9 mouse cellular contexts compared by ENCODE assay signal in genomic region chr7:47054666-47055065, GRCm38 (mm10). TPM values are rescaled to one million over a fixed set of nuclear protein-coding genes. Genes with fewer than 3 reads are reported as not detected.
DNase-seq lines count a peak whose midpoint lies in the region; TF ChIP-seq lines count a peak whose summit lies in the region.
"Had no signal": no experiment of that assay in that cellular context is flagged by ENCODE, and none has a peak within 500 bp of the region (broad histone marks: within the 10 kb centered on the region; RNA-seq: fewer than 3 reads in every experiment).

No protein-coding gene starts in this region.

- WGBS in heart, adult 2 months = 66% methylated on average over 2 of the region's 2 CpGs
- 70% methylated on average over 2 of the region's 2 CpGs for WGBS in heart, embryonic 10.5 days

- no peaks in the 10 kb centered on the region for H3K79me2 ChIP-seq in heart, adult 2 months (replicated peaks; ENCODE audit: control insufficient read depth, insufficient read depth, low read length)

- H3K36me3 ChIP-seq in heart, adult 2 months (ENCODE audit: control insufficient read depth, insufficient read depth, low read length) = no peaks in the 10 kb centered on the region; the same call in 1 of the 2 replicates
- H3K36me3 ChIP-seq in heart, embryonic 10.5 days = peaks cover 11% of the 10 kb centered on the region

- H3K4me1 ChIP-seq in heart, adult 2 months (ENCODE audit: control insufficient read depth, insufficient read depth, low read length) = peaks cover 14% of the 10 kb centered on the region
- peaks cover 29% of the 10 kb centered on the region for H3K4me1 ChIP-seq in heart, embryonic 10.5 days

- TF ChIP-seq EP300 in heart, adult 2 months (IDR thresholded peaks at IDR 0.05; ENCODE audit: insufficient read depth, low read depth, low read length) = peak; percentile 17; the same call in 1 of the 2 replicates

- no peaks in the 10 kb centered on the region for H3K9me3 ChIP-seq in heart, embryonic 10.5 days

- intact Hi-C loops in heart, adult 2 months (cut with DNase I) = no loop called here
- intact Hi-C loops in heart, postnatal 25 days (cut with DNase I) = no loop called here

- no peak for TF ChIP-seq POLR2A in heart, adult 2 months (IDR thresholded peaks at IDR 0.05; ENCODE audit: insufficient read depth, low read depth, low read length)

- no peak overlapping the region for H3K4me3 ChIP-seq in heart, adult 2 months
- H3K4me3 ChIP-seq in heart, embryonic 10.5 days = no peak overlapping the region

- H3K27me3 ChIP-seq in heart, adult 2 months (ENCODE audit: control insufficient read depth, insufficient read depth, low read length) = no peaks in the 10 kb centered on the region
- peaks cover 4% of the 10 kb centered on the region; the same call in 1 of the 2 replicates for H3K27me3 ChIP-seq in heart, embryonic 10.5 days (ENCODE audit: insufficient read depth, poor library complexity, severe bottlenecking)

- H3K27ac ChIP-seq in heart, adult 2 months = peak overlapping the region; percentile 26
- no peak overlapping the region for H3K27ac ChIP-seq in heart, embryonic 10.5 days
- H3K27ac ChIP-seq: stomach, postnatal 0 days had no signal

- TF ChIP-seq CTCF in heart, adult 2 months (IDR thresholded peaks at IDR 0.05) = no peak

- H3K9ac ChIP-seq in heart, adult 2 months (ENCODE audit: low read depth, low read length) = no peak overlapping the region

- peak; percentile 60 to 77 for DNase-seq in heart, adult 2 months
- no peak for DNase-seq in heart, embryonic 10.5 days (ENCODE audit: low spot score)
- peak; percentile 51 for DNase-seq in adipocyte (ENCODE audit: low spot score)
- DNase-seq in adrenal gland, postnatal 25 days = peak; percentile 77
- peak; percentile 36 for DNase-seq in heart, postnatal 25 days (ENCODE audit: low spot score)
- no peak for DNase-seq in layer of hippocampus, adult 18-20 months (ENCODE audit: low spot score in 2 of 2)
- DNase-seq in embryo, embryonic 11 days = no peak
- DNase-seq: lung, adult 18-20 months had no signal

RNA-seq across cellular contexts. Expression of gene Tmem86a, which starts 4.3 kb away (rescaled TPM):
- 10 to 100 TPM; 20.0 to 25.0 TPM for total RNA-seq in heart, adult 2 months (2021)
- polyA plus RNA-seq in heart, adult 2 months (2012; rRNA removed) = 45.5 and 54.8 TPM in 2 replicates
- polyA plus RNA-seq in heart, embryonic 10.5 days (2016; fragmentation: Nextera tagmentation; extraction: Ambion mirVana) = 14.8 and 19.9 TPM in 2 replicates
- 25.8 and 53.9 TPM in 2 replicates for total RNA-seq in adrenal gland, postnatal 25 days (2021)
- 10 to 100 TPM; 23.7 to 31.8 TPM for total RNA-seq in heart, postnatal 25 days (2021)
- 10 to 100 TPM in 1 of 2 experiments, 1 to 10 TPM in 1; 9.4 to 11.7 TPM for total RNA-seq in layer of hippocampus, adult 18-20 months (2021)

RNA-seq across cellular contexts. Expression of gene Spty2d1, which starts 46.5 kb away (rescaled TPM):
- 1 to 10 TPM; 6.9 to 8.5 TPM for total RNA-seq in heart, adult 2 months (2021)
- 2.7 and 4.3 TPM in 2 replicates for polyA plus RNA-seq in heart, adult 2 months (2012; rRNA removed)
- 14.4 and 15.6 TPM in 2 replicates for polyA plus RNA-seq in heart, embryonic 10.5 days (2016; fragmentation: Nextera tagmentation; extraction: Ambion mirVana)
- total RNA-seq in adrenal gland, postnatal 25 days (2021) = 18.9 and 19.0 TPM in 2 replicates
- total RNA-seq in heart, postnatal 25 days (2021) = 1 to 10 TPM; 7.3 to 7.9 TPM
- 10 to 100 TPM; 18.7 to 20.4 TPM for total RNA-seq in layer of hippocampus, adult 18-20 months (2021)

Comparison
In these comparisons a context has a peak if more than half of its experiments do, and no peak if none do; other contexts are left out.
1. DNase-seq: peak in heart, adult 2 months (2 of 2), adipocyte (single experiment), adrenal gland, postnatal 25 days (single experiment) and heart, postnatal 25 days (single experiment); none in heart, embryonic 10.5 days (single experiment), layer of hippocampus, adult 18-20 months (0 of 2) and embryo, embryonic 11 days (single experiment).